Mouse (Mus musculus) left cerebral cortex, postnatal 14 days (tissue): ENCODE measurements at regions not wholly inside any gene's neighbourhood (a gene's known extent, or its start where the extent isn't known, plus 50 kb on each side); places are given as distances from the start of the nearest gene placed in this dataset.
A peak's percentile ranks its signal among the peaks of the same experiment; 100 is the strongest.
"Not testable (repeated sequence)": the region's sequence is repeated elsewhere in the genome, so short reads cannot be mapped to it uniquely, and the experiment has no call there.

ENCODE experiments used
- DNase-seq, 2 experiments: peaks; one replicate each; pipeline ENCODE4 v3.0.0; 2021 to 2022; ENCODE audit warnings: low spot score in 2 of 2, mixed read lengths in 1 of 2
- intact Hi-C: fragments of 180-260 bp; cut with DNase I; formaldehyde crosslinking; loops from one replicate; pipeline ENCODE4 v1.15.1; 2025

DNA sequence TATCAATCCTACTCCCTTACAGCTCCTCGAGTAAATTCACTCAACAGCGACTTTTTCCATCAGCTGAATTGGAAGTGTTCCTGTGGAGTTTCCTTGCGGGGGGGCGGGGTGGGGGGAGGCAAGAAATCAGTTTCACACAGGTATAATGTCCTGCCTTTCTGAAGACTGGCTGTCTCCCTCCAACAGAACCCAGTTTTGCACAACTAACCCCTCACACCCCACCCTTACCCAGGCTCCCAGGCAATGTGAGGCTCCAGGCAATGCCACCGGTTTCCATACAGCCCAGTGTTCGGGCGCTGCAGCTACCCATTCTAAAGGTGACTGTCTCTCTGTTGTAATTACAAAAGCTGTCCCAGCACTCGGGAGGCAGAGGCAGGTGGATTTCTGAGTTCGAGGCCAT is 95.1 kb upstream of the Map3k1 start:
- intact Hi-C loops: loop anchor here (5.0 kb wide), 1 partner anchor 283 kb away; no protein-coding TSS in a partner anchor
- DNase-seq: no peak

DNA sequence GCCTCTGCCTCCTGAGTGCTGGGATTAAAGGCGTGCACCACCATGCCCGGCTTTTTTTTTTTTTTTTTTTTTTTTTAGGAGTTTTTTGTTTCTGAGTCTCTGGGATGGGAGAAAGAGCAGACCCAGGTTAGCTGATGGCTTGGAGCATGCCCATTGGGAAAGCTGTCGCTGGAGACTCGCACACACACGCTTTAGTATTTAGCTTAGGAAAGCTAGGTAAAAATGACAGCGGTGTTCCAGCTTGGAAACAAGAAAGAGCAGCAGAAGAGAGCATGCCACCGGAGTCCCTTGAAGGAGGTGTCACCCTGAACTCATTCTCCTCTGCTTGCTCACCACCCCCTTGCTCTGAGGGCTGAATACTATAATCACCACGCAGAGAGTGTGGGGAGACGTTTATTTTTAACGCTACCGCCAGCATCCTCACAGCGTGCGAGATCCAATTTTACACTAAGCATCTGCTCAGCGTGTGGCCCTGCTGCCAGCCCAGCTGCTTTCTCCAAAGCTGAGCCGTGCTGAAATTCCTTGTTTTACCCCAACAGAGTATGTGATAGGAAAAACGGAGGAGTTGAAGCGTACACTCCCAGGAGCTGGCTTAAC is 95.9 kb upstream of the Map3k1 start:
- intact Hi-C loops: loop anchor here (5.0 kb wide), 2 partner anchors 97 to 283 kb away; partner anchors contain the start of gene Map3k1
- peak; percentile 79 to 89 for DNase-seq

DNA sequence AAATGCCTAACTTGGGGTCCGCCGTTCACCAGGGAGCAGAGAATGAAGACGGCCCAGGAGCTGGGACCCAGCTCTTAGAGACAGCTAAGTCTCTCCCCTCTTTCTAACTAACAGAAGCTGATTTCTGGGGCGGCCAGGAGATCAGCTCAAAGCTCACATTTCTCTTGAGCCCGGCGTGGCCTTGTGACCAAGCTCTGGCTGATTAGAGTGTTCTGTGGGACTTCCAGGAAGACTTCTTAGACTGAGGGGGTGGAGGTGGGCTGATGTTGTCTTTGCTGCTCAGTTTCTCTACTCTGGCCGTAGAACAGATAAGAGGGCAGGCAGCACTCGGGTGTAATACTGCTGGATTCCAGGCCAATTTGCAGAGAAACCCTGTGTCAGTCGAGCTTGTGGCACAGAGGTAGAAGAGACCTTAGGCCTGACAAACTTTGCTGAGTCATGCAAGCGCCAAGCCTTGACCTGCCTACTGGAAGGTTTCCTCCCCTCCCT is 96.5 kb upstream of the Map3k1 start:
- DNase-seq: no peak
- intact Hi-C loops: loop anchor here (5.0 kb wide), 1 partner anchor 98 kb away; the partner anchor contains the start of gene Map3k1

DNA sequence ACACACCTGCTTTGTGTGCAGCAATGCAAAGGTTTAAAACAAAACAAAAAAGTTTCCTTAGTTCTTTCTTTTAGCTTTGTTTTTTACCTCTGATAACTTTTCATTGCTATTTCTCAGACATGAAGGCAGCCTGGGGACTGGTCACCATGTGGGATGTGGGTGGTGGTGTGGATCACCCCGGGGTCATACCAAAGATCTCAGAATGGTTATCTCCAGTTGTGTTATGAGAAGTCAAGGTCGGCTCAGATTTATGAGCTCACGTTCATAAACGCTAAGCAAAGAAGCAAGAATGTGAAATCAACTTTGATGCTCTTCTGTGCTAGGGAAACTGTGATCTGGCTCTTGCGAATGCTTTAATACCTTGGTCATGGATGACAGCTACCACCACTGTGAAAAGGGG is 102.3 kb upstream of the Map3k1 start:
- intact Hi-C loops: no loop called here
- no peak for DNase-seq

DNA sequence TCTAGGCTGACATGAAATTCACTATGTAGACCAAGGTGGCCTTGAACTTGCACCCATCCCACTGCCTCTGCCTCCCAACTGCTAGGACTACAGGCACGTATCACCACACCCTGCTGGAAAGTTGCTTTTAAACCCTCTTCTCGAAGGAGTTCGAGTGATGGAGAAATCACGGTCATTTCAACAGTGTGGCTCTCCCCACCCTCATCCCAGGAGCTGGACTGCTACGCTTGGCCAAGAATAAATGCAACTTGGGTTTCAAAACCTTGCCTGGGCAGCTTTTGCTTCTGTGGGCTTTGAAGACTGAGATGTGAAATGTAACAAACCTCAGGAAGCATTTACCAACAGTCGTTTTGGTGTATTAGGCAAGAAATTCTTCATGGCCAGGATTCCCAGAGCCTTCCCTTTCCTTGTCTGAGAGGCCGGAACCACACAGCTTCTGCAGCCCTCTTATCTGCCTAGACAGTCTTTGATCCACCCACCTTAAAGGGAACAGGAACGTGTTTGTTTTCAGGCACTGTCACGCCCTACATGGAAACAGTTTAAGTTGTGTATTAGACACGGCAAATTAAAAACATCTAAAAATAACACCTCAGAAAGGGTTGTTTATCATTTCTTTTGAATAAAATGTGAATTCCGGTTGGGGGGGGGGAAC is 103.0 kb upstream of the Map3k1 start:
- intact Hi-C loops: no loop called here
- DNase-seq: no peak

DNA sequence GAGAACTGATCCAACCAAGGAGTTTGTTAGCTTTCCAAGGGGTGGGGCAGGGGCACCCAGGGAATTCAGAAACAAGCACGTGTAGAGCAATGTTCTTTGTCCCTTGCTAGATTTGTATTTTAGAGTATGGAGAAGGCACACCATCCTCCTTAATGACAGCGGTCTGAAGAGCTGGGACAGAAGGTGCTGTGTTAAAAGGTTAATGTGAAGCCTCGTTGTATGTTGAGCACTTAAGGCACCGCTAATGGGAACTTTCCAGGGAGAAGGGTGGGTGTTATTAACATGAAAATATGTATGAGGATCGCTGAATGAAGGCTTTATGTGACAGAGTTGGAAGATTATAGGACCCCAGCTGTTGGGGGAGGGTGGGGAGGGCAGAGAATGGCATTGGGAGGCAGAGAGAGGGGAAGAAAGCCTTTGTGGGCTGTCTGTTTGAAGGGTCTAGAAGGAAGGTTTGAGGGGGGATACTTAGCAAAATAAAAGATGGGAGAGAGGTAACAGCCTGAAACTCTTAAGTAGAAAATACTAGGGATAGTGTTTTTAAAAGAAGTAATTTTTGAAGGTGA is 105.6 kb upstream of the Map3k1 start:
- intact Hi-C loops: no loop called here
- no peak for DNase-seq

- DNase-seq, intact Hi-C loops: not testable (repeated sequence)
These were observed 110.6 kb upstream of the Map3k1 start for GRCm38 (mm10) chr13:111919417-111919816.

DNA sequence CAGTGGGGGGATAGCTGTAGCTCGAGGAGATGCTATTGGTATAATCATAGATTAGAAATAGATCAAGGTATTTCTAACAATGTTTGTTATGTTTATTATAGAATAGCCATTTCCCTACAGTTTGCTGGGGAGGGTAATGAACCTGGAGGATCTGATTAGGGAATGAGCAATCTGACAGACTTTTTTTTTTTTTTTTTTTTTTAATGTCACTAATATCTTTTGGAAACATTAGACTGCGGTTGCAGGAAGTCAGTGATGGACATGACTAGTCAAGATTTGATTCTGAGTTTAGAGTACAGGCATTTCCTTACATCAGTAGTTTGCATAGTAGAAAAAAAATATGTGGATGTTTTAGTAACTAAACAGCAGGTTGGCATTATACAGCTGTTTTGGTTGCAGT is 111.7 kb upstream of the Map3k1 start:
- intact Hi-C loops: no loop called here

GRCm38 (mm10) chr13:111921142-111922035 is 112.6 kb upstream of the Map3k1 start:
- DNase-seq: no peak
- intact Hi-C loops: no loop called here

More for the DNA sequence above, 111.7 kb upstream of the Map3k1 start:
- no peak for DNase-seq

DNA sequence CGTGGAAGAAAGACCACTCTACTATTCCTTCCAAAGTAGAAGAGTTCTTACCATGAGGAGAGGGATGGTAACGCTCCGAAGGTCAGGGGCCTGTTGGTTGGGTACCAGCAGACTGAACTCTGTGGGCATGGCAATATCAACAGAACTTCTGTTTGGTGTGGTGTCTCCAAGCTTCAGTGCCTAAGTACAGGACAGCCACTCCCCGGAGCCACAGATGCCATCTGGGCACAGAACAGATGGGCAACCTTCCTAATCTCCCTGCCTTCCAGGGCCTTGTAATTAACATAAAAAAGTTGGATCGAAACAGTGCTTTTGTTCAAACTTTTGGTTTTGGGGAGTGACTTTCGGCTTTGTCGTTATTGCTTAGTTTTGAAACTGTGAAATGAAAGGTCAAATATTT is 116.6 kb upstream of the Map3k1 start:
- DNase-seq: no peak
- intact Hi-C loops: no loop called here

- no peak for DNase-seq
- intact Hi-C loops: no loop called here
These were observed 118.0 kb upstream of the Map3k1 start for GRCm38 (mm10) chr13:111926801-111927200.

DNA sequence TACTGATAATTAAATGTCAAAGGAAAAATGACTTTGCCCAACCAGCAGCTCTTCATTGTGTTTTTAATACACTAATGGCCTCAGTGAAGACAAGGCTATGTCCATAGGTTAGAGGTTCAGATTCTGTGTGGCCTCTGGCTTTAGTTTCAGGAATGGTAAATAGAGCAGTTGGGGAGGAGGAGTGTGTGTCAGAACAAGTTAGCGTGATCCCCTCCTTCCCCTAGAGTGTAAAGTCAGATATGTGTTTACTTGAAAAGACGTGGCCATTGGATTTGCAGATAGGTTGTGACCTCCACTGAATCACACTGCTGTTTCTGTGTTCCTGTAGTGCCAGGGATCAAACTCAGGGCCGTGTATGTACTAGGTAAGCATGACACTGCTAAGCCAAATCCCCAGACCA is 118.7 kb upstream of the Map3k1 start:
- intact Hi-C loops: no loop called here
- no peak for DNase-seq

DNA sequence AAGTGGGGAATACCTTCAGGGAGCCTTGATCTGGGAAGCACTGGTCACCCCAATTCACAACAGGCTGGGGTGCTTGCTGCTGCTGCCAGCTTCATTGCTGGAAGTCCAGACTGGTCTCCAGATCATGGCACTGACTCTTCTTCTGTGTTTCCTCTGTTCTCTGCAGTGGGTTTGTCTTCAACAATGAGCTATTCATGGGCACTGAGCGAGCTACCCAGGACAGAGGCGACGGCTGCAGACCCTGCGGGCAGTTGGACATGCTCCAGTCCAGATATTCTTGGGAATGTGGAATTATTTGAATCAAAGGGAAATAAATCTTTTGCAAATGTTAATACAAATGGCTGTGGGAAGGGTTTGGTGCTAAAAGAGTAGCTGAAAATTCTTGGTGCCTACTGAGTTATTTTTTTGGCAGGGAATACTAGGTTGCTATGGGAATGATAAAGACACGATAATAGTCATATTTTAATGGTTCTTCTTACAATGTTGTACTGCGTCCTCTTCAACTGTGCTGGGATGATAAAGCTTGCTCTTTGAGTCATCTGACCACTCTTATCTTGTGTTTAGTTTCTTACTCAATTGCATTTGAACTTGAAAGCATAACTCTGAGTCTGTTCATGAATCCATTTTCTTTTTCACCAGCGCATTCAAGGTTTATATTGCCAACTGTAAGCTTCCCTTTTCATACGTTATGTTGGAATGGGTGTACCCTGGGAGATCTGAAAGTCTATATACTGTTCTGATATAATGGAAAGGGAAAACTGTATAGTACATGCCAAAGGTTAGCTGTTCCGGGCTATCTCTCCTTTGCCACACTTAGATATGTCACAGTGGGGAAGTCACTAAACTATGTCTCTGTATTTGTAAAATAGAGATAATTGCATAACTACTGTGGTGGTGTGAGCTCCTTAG is 120.1 kb upstream of the Map3k1 start:
- DNase-seq: no peak
- intact Hi-C loops: no loop called here

GRCm38 (mm10) chr13:111929908-111930307 is 121.1 kb upstream of the Map3k1 start:
- intact Hi-C loops: no loop called here
- no peak for DNase-seq

DNA sequence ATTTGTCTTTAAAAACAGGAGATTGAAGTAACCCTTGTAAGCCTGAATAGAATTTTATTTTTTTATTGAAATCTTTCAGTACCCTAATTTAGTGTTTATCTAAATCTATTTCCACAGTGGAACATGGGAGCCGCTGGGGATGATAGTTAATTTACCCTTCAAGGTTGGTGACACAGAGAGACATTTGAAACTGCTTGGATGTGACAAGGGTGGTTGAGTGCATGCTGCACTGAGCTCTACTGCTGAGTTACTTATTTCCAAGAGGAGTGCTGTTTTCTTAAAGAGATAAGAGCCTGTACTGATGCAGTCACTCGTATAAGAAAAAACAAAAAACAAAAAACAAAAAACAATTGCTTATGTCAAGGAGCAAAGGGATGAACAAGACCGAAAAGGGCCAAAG is 123.7 kb upstream of the Map3k1 start:
- no peak for DNase-seq
- intact Hi-C loops: no loop called here

DNA sequence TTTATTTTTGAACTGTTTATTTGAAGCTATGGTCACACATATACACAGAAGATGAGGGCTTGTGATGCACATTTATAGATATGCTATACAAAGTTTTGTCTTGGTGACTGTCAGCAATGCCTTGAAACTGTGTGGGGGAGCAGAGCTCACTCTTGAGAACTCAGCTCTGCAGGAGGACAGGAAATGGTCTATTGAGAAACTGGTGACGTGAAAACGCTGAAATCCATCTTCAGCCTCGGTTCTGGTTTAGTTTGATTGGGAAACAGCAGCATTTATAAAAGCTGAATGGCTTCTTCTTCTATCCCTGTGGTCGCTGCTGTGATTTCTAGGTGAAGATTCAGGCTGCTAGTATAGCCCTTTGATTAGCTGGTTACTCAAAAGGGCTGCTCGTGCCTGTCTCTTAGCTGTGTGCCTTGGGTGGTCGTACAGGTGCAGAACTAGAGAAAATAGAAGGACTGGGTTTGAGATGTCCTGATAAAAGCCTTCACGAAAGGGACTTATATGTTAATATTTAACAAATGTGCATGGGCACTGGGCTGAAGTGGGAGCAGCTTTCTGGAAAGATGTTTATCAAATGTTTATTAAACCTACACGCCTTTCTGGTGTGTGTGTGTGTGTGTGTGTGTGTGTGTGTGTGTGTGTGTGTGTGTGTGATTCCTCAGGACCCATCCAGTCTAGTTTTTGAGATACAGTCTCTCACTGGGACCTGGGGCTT is 124.9 kb upstream of the Map3k1 start:
- intact Hi-C loops: no loop called here
- DNase-seq: no peak

DNA sequence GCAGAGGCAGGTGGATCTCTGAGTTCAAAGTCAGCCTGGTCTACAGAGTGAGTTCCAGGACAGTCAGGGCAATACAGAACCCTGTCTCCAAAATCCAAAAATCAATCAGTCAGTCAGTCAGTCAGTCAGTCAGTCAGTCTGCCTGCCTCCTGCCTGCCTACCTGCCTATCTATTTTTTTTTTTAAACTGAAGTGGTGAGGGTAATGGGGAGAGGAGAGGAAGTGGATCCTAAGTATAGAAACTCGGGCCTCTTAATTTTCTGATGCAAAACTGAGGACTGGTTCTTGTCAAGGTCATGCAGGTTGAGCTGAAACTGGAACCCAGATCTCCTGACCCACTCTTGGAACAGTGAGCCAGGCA is 126.9 kb upstream of the Map3k1 start:
- intact Hi-C loops: no loop called here
- no peak for DNase-seq

DNA sequence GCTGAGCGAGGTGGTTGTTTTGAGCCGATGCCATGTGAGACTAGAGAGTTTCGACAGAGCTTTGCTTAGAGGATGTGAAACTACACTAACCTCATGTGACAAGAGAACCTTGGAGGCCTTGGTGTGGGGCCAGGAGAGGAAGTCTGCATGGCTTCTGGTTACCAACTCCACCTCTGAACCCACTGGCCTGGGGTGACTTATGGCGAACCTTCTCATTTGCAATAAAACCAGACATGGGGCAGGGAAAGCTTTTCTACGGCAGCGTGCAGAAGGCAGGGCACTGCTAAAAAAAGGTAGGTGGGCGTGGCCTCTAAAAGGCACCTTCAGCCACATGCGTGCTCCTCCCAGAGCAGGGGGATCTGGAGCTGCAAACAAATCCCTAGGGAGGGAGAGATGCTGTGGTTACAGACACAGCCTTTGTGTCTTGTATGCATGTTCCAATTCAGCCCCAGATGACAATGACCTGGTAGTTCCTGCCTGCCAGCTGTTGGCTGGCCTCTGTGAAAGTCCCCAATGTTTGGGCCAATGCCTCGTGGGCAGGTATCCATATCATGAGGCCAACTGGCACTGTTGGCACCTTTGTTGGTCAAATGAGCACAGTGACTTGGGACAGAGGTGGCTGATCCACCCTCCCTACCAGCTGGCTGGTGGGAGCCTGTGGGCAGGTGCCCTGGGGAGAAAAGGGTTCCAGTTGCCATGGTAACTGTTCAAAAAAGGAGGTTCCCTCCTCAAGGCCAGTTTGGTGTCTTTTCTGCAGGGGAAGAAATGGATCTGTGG is 127.5 kb upstream of the Map3k1 start:
- DNase-seq: peak; percentile 36 to 62
- intact Hi-C loops: no loop called here
